Mouse (Mus musculus) olfactory bulb, adult 2 months (tissue): ENCODE measurements at regions not wholly inside any gene's neighbourhood (a gene's known extent, or its start where the extent isn't known, plus 50 kb on each side); places are given as distances from the start of the nearest gene placed in this dataset.
A peak's percentile ranks its signal among the peaks of the same experiment; 100 is the strongest.

Experiments
- H3K27ac ChIP-seq: fragments of 200-500 bp; 2 replicates; pipeline ENCODE4 v1.5.1; 2012; ENCODE audit warnings: low read depth, low read length; ENCODE audit not compliant: insufficient read depth
- H3K4me1 ChIP-seq: fragments of 200-500 bp; 2 replicates; pipeline ENCODE4 v1.6.1; 2012; ENCODE audit warnings: low read length; ENCODE audit not compliant: control insufficient read depth, insufficient read depth
- H3K4me3 ChIP-seq: fragments of 200-500 bp; 2 replicates; pipeline ENCODE4 v1.5.1; 2012; ENCODE audit warnings: mild to moderate bottlenecking, low read depth, low read length, moderate library complexity; ENCODE audit not compliant: insufficient read depth
- CTCF ChIP-seq: fragments of 200-500 bp; IDR thresholded peaks from 2 replicates; pipeline ENCODE4 v1.5.1; 2012; ENCODE audit warnings: low read depth, mild to moderate bottlenecking, low read length, moderate library complexity; ENCODE audit not compliant: insufficient read depth
- POLR2A ChIP-seq: fragments of 200-500 bp; IDR thresholded peaks from 2 replicates; pipeline ENCODE4 v1.6.1; 2012; ENCODE audit warnings: mild to moderate bottlenecking, low read depth, low read length, moderate library complexity; ENCODE audit not compliant: insufficient read depth
- WGBS: fragments of 180-500 bp; shearing (Covaris S2); methylation state at CpG from one replicate; pipeline ENCODE4 v1.1.7; 2018; 5-methylcytosine and 5-hydroxymethylcytosine counted together

GRCm38 (mm10) chr13:71460097-71460496 is 503.4 kb downstream of the Irx1 start:
- Histone ChIP-seq H3K4me3 (no peak overlapping the region), H3K4me1 (peaks cover 10% of the 10 kb centered on the region), H3K27ac (no peak overlapping the region)
- 78% methylated on average over 9 of the region's 9 CpGs for WGBS
- TF ChIP-seq POLR2A (no peak), CTCF (no peak)

- Histone ChIP-seq H3K27ac (no peak overlapping the region), H3K4me1 (peaks cover 10% of the 10 kb centered on the region), H3K4me3 (no peak overlapping the region)
- 39% methylated on average over 11 of the region's 11 CpGs for WGBS
- TF ChIP-seq POLR2A: no peak
- no peak for TF ChIP-seq CTCF
Observed at GRCm38 (mm10) chr13:71459022-71459536, 504.4 kb downstream of the Irx1 start.

GRCm38 (mm10) chr13:71458061-71458935 is 505.2 kb downstream of the Irx1 start:
- peak; percentile 99 for TF ChIP-seq CTCF
- TF ChIP-seq POLR2A: no peak
- peaks cover 10% of the 10 kb centered on the region for H3K4me1 ChIP-seq
- 5% methylated on average over 25 of the region's 25 CpGs for WGBS
- peak overlapping the region; percentile 28 for H3K4me3 ChIP-seq
- H3K27ac ChIP-seq: no peak overlapping the region

- Histone ChIP-seq H3K4me1 (peaks cover 10% of the 10 kb centered on the region), H3K4me3 (no peak overlapping the region), H3K27ac (no peak overlapping the region)
- TF ChIP-seq CTCF (no peak), POLR2A (no peak)
- WGBS: 86% methylated on average over 3 of the region's 3 CpGs
Observed at GRCm38 (mm10) chr13:71457550-71457949, 506.0 kb downstream of the Irx1 start.

- Histone ChIP-seq H3K4me1 (no peaks in the 10 kb centered on the region), H3K4me3 (no peak overlapping the region), H3K27ac (no peak overlapping the region)
- WGBS: 90% methylated on average over 5 of the region's 5 CpGs
- no peak for TF ChIP-seq POLR2A
- TF ChIP-seq CTCF: no peak
Observed at GRCm38 (mm10) chr13:71452258-71452657, 511.3 kb downstream of the Irx1 start.

- Histone ChIP-seq H3K4me1 (no peaks in the 10 kb centered on the region), H3K4me3 (no peak overlapping the region), H3K27ac (no peak overlapping the region)
- 74% methylated on average over 2 of the region's 2 CpGs for whole genome bisulfite sequencing
- no peak for TF ChIP-seq CTCF
Observed at GRCm38 (mm10) chr13:71437601-71438099, 525.9 kb downstream of the Irx1 start.

- Histone ChIP-seq H3K4me3 (no peak overlapping the region), H3K27ac (peak overlapping the region; percentile 67), H3K4me1 (peaks cover 9% of the 10 kb centered on the region)
- TF ChIP-seq CTCF: no peak
- TF ChIP-seq POLR2A: no peak
- WGBS: 48% methylated on average over 21 of the region's 21 CpGs
Observed at GRCm38 (mm10) chr13:71403654-71404560, 559.6 kb downstream of the Irx1 start.

- 80% methylated on average over 10 of the region's 10 CpGs for WGBS
- Histone ChIP-seq H3K27ac (no peak overlapping the region), H3K4me1 (no peaks in the 10 kb centered on the region), H3K4me3 (no peak overlapping the region)
- TF ChIP-seq POLR2A: no peak
Observed at GRCm38 (mm10) chr13:71393716-71394309, 552.2 kb upstream of the Adamts16 start.
